13 mouse cellular contexts compared by ENCODE assay signal in the genomic region with DNA sequence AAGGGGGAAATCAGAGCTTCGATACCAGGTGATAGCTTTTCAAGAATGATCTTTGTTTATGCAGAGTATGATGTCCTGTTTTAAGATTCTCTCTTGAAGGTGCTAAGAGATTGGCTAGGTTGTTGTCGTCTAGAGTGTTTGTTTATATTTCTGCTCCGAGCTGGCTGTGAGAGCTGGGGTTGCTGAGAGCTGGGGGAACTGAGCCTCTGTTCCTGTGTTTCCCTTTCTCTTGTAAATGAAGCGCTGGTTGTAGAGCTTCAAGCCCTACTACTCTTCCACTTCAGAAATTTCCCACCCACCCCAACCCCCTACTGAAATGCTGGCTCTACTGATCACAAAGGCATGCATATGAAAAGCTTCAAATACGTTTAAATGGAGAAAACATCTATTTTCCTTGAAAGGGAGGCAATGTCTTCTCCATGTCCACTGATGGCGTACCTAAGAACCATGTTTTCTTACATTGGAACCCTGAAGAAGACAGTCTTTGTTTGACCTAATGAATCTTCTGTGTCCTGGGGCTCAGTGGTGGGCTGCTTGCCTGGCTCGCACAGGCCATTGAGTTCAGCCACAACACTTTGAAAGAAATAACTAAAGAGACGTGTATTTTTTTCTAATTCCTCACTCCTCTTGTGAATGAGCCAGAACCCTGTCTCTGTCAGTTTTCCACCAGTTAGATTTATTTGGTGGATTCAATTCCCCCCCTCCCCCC. TPM values are rescaled to one million over a fixed set of nuclear protein-coding genes. Genes with fewer than 3 reads are reported as not detected.
A peak's percentile ranks its signal among the peaks of the same experiment; 100 is the strongest.
DNase-seq lines count a peak whose midpoint lies in the region; ATAC-seq lines count a peak whose summit lies in the region.
"Had no signal": no experiment of that assay in that cellular context is flagged by ENCODE, and none has a peak within 500 bp of the region (broad histone marks: within the 10 kb centered on the region; RNA-seq: fewer than 3 reads in every experiment).

No protein-coding gene starts in this region.

- ATAC-seq in hindbrain, embryonic 11.5 days (ENCODE audit: low FRiP score), result no peak
- ATAC-seq in neural tube, embryonic 13.5 days (ENCODE audit: low read depth), result peak; percentile 8; the same call in 1 of the 2 replicates
- ATAC-seq in hindbrain, embryonic 13.5 days (ENCODE audit: low FRiP score), result 0 out of 2 replicates have a peak, but pooled peaks have one; percentile 46
- ATAC-seq in stomach, embryonic 15.5 days (ENCODE audit: insufficient read depth, low FRiP score, low read depth), result no peak

- H3K9ac ChIP-seq in hindbrain, embryonic 11.5 days (ENCODE audit: low read depth, low read length), result no peak overlapping the region
- H3K9ac ChIP-seq in neural tube, embryonic 13.5 days, result no peak overlapping the region
- H3K9ac ChIP-seq in hindbrain, embryonic 13.5 days, result no peak overlapping the region
- H3K9ac ChIP-seq in stomach, embryonic 15.5 days, result no peak overlapping the region
- H3K9ac ChIP-seq: embryonic facial prominence, embryonic 15.5 days; liver, embryonic 15.5 days had no signal

- intact Hi-C loops in gastrocnemius, postnatal 36 days (cut with DNase I), result no loop called here

- H3K4me1 ChIP-seq in hindbrain, embryonic 10.5 days (replicated peaks), result peaks cover 29% of the 10 kb centered on the region
- peaks cover 6% of the 10 kb centered on the region; the same call in 1 of the 2 replicates for H3K4me1 ChIP-seq in hindbrain, embryonic 11.5 days (replicated peaks; ENCODE audit: control insufficient read depth, insufficient read depth, low read length)
- H3K4me1 ChIP-seq in neural tube, embryonic 13.5 days (replicated peaks), result peaks cover 33% of the 10 kb centered on the region
- peaks cover 30% of the 10 kb centered on the region for H3K4me1 ChIP-seq in hindbrain, embryonic 13.5 days (replicated peaks)
- 0 out of 2 replicates have a peak, but pooled peaks cover 2% of the 10 kb centered on the region for H3K4me1 ChIP-seq in stomach, embryonic 15.5 days
- H3K4me1 ChIP-seq: liver, embryonic 15.5 days had no signal

- H3K4me3 ChIP-seq in hindbrain, embryonic 10.5 days, result no peak overlapping the region
- H3K4me3 ChIP-seq in hindbrain, embryonic 11.5 days (ENCODE audit: low read depth, low read length), result no peak overlapping the region
- H3K4me3 ChIP-seq in neural tube, embryonic 13.5 days, result no peak overlapping the region
- H3K4me3 ChIP-seq in hindbrain, embryonic 13.5 days, result no peak overlapping the region
- no peak overlapping the region for H3K4me3 ChIP-seq in stomach, embryonic 15.5 days (replicated peaks)
- H3K4me3 ChIP-seq: embryonic facial prominence, embryonic 15.5 days; gastrocnemius, adult 2 months; liver, embryonic 15.5 days had no signal

- 21% methylated on average over 8 of the region's 8 CpGs for WGBS in hindbrain, embryonic 10.5 days
- WGBS in hindbrain, embryonic 11.5 days, result 22% methylated on average over 8 of the region's 8 CpGs
- WGBS in neural tube, embryonic 13.5 days, result 26% methylated on average over 8 of the region's 8 CpGs
- WGBS in hindbrain, embryonic 13.5 days, result 20% methylated on average over 8 of the region's 8 CpGs
- WGBS in stomach, embryonic 15.5 days, result 38% methylated on average over 8 of the region's 8 CpGs

- peak overlapping the region; percentile 35 for H3K27ac ChIP-seq in hindbrain, embryonic 10.5 days
- H3K27ac ChIP-seq in hindbrain, embryonic 11.5 days (ENCODE audit: low read depth, low read length), result no peak overlapping the region
- 0 out of 2 replicates have a peak overlapping the region, but pooled peaks have one; percentile 19 for H3K27ac ChIP-seq in neural tube, embryonic 13.5 days (replicated peaks)
- no peak overlapping the region for H3K27ac ChIP-seq in hindbrain, embryonic 13.5 days
- no peak overlapping the region for H3K27ac ChIP-seq in stomach, embryonic 15.5 days
- H3K27ac ChIP-seq: embryonic facial prominence, embryonic 15.5 days; gastrocnemius, adult 2 months; liver, embryonic 15.5 days had no signal

- H3K27me3 ChIP-seq in hindbrain, embryonic 10.5 days (ENCODE audit: insufficient read depth, poor library complexity, severe bottlenecking), result no peaks in the 10 kb centered on the region
- no peaks in the 10 kb centered on the region for H3K27me3 ChIP-seq in hindbrain, embryonic 11.5 days (ENCODE audit: control insufficient read depth, insufficient read depth, low read length)
- H3K27me3 ChIP-seq in neural tube, embryonic 13.5 days, result no peaks in the 10 kb centered on the region
- H3K27me3 ChIP-seq in hindbrain, embryonic 13.5 days, result no peaks in the 10 kb centered on the region
- H3K27me3 ChIP-seq in stomach, embryonic 15.5 days (replicated peaks), result no peaks in the 10 kb centered on the region
- H3K27me3 ChIP-seq: embryonic facial prominence, embryonic 15.5 days; liver, embryonic 15.5 days had no signal

- 0 out of 2 replicates have a peak, but pooled peaks cover 6% of the 10 kb centered on the region for H3K36me3 ChIP-seq in hindbrain, embryonic 10.5 days
- no peaks in the 10 kb centered on the region for H3K36me3 ChIP-seq in hindbrain, embryonic 11.5 days (ENCODE audit: control insufficient read depth, insufficient read depth, low read length)
- H3K36me3 ChIP-seq in neural tube, embryonic 13.5 days, result no peaks in the 10 kb centered on the region
- no peaks in the 10 kb centered on the region for H3K36me3 ChIP-seq in hindbrain, embryonic 13.5 days
- H3K36me3 ChIP-seq in stomach, embryonic 15.5 days, result no peaks in the 10 kb centered on the region
- H3K36me3 ChIP-seq: embryonic facial prominence, embryonic 15.5 days; liver, embryonic 15.5 days had no signal

- H3K4me2 ChIP-seq in hindbrain, embryonic 11.5 days (replicated peaks; ENCODE audit: low read depth, low read length), result no peak overlapping the region
- H3K4me2 ChIP-seq in neural tube, embryonic 13.5 days, result peak overlapping the region; percentile 7; the same call in 1 of the 2 replicates
- H3K4me2 ChIP-seq in hindbrain, embryonic 13.5 days, result peak overlapping the region; percentile 29; the same call in 1 of the 2 replicates
- H3K4me2 ChIP-seq in stomach, embryonic 15.5 days, result peak overlapping the region; percentile 16; the same call in 1 of the 2 replicates
- H3K4me2 ChIP-seq: embryonic facial prominence, embryonic 15.5 days; liver, embryonic 15.5 days had no signal

- H3K9me3 ChIP-seq in hindbrain, embryonic 10.5 days, result no peaks in the 10 kb centered on the region
- no peaks in the 10 kb centered on the region for H3K9me3 ChIP-seq in hindbrain, embryonic 11.5 days (ENCODE audit: control insufficient read depth, low read length)
- H3K9me3 ChIP-seq in neural tube, embryonic 13.5 days, result no peaks in the 10 kb centered on the region
- no peaks in the 10 kb centered on the region for H3K9me3 ChIP-seq in hindbrain, embryonic 13.5 days
- H3K9me3 ChIP-seq in stomach, embryonic 15.5 days, result no peaks in the 10 kb centered on the region
- H3K9me3 ChIP-seq: embryonic facial prominence, embryonic 15.5 days; liver, embryonic 15.5 days had no signal

- no peak for DNase-seq in hindbrain, embryonic 10.5 days (ENCODE audit: low spot score)
- no peak for DNase-seq in hindbrain, embryonic 11.5 days (ENCODE audit: low spot score)
- no peak for DNase-seq in neural tube, embryonic 10.5 days (ENCODE audit: extremely low spot score, low spot score)
- DNase-seq in Muller cell, postnatal 12 days (ENCODE audit: inconsistent ontology term), result no peak
- no peak for DNase-seq in gastrocnemius, postnatal 36 days
- DNase-seq: cerebellum, adult 9-11 months; gastrocnemius, adult 2 months; thymus, postnatal 25 days had no signal

RNA-seq across cellular contexts. Expression of gene Cachd1, which starts 35.5 kb away (rescaled TPM):
- 28.1 and 28.7 TPM in 2 replicates for polyA plus RNA-seq in hindbrain, embryonic 10.5 days (2016; fragmentation: Nextera tagmentation; extraction: Ambion mirVana)
- polyA plus RNA-seq in hindbrain, embryonic 11.5 days (2014; fragmentation: Nextera tagmentation; extraction: Ambion mirVana), result 23.4 and 26.0 TPM in 2 replicates
- 16.6 and 16.9 TPM in 2 replicates for polyA plus RNA-seq in neural tube, embryonic 13.5 days (2015; fragmentation: Nextera tagmentation; extraction: Ambion mirVana)
- polyA plus RNA-seq in hindbrain, embryonic 13.5 days (2015; fragmentation: Nextera tagmentation; extraction: Ambion mirVana), result 16.7 and 21.7 TPM in 2 replicates
- 12.7 and 13.0 TPM in 2 replicates for polyA plus RNA-seq in stomach, embryonic 15.5 days (2015; fragmentation: Nextera tagmentation; extraction: Ambion mirVana)
- 1 to 10 TPM; 4.4 to 4.5 TPM for total RNA-seq in gastrocnemius, postnatal 36 days (2021)

Comparison
In these comparisons a context has a peak if more than half of its experiments do, and no peak if none do; other contexts are left out.
1. H3K27ac ChIP-seq: peak in hindbrain, embryonic 10.5 days (single experiment) and neural tube, embryonic 13.5 days (single experiment); none in hindbrain, embryonic 11.5 days (single experiment), hindbrain, embryonic 13.5 days (single experiment) and stomach, embryonic 15.5 days (single experiment).
2. ATAC-seq: peak in neural tube, embryonic 13.5 days (single experiment) and hindbrain, embryonic 13.5 days (single experiment); none in hindbrain, embryonic 11.5 days (single experiment) and stomach, embryonic 15.5 days (single experiment).